Mouse (Mus musculus) T-helper 1 cell (primary cell): ENCODE results near the gene Zfp870.
"Not testable (repeated sequence)": the region's sequence is repeated elsewhere in the genome, so short reads cannot be mapped to it uniquely, and the experiment has no call there.

Source experiments
- in situ Hi-C: fragments of 300-600 bp; cut with MboI, MseI; formaldehyde crosslinking; loops from one replicate; pipeline ENCODE4 v1.15.1; 2025; ENCODE audit warnings: high pct_unique_total_duplicates

Gene Zfp870

GRCm38 (mm10) chr17:32871483-32871882, 20.0 kb downstream of the Zfp870 start:
- in situ Hi-C loops: no loop called here

DNA sequence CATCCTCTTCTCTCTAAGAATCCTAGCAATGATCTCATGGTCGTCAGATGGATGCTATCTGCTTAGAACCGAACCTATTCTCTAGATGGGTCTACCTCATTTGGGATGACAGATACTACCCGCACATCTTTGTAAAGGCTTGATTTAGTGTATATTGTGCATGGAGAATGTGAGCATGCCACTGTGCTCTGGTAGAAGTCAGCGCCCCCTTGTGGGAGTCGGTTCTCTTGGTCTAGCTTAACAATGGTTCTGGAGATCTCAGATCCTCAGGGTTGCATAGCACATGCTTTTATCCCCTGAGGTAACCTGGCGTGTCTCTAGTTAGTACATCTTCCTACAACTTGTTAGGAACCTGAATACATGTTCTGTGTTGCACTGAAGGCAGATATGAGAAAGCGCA, 24.2 kb downstream of the Zfp870 start:
- in situ Hi-C loops: loop anchor here (10.0 kb wide), 1 partner anchor 432 kb away; no protein-coding TSS in a partner anchor

GRCm38 (mm10) chr17:32856713-32857112, 34.7 kb downstream of the Zfp870 start:
- in situ Hi-C loops: not testable (repeated sequence)

GRCm38 (mm10) chr17:32851581-32851980, 39.9 kb downstream of the Zfp870 start:
- in situ Hi-C loops: no loop called here

DNA sequence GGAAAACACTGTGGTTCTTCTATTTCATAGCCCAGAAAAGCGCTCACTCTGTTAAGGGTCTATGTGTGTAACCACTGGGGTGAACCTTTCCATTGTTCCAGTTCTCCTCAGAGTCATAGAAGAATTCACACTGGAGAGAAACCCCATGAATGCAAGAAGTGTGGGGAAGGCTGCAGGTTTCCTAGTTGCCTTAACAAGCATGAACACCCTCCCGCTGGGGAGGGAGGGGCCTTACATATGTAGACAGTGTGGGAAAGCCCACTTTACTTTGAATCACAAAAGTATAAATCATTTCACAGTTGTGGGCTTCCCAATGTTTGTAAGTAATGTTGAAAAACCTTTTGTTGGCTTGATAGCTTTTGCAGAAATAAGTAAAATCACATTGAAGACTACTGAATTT, 50.1 kb downstream of the Zfp870 start:
- in situ Hi-C loops: loop anchor here (10.0 kb wide), 1 partner anchor 1443 kb away; the partner anchor contains the start of gene H2-Aa

- in situ Hi-C loops: no loop called here
These were observed 52.2 kb downstream of the Zfp870 start for GRCm38 (mm10) chr17:32839083-32839802.

GRCm38 (mm10) chr17:32830418-32830782, 61.0 kb downstream of the Zfp870 start:
- in situ Hi-C loops: no loop called here

DNA sequence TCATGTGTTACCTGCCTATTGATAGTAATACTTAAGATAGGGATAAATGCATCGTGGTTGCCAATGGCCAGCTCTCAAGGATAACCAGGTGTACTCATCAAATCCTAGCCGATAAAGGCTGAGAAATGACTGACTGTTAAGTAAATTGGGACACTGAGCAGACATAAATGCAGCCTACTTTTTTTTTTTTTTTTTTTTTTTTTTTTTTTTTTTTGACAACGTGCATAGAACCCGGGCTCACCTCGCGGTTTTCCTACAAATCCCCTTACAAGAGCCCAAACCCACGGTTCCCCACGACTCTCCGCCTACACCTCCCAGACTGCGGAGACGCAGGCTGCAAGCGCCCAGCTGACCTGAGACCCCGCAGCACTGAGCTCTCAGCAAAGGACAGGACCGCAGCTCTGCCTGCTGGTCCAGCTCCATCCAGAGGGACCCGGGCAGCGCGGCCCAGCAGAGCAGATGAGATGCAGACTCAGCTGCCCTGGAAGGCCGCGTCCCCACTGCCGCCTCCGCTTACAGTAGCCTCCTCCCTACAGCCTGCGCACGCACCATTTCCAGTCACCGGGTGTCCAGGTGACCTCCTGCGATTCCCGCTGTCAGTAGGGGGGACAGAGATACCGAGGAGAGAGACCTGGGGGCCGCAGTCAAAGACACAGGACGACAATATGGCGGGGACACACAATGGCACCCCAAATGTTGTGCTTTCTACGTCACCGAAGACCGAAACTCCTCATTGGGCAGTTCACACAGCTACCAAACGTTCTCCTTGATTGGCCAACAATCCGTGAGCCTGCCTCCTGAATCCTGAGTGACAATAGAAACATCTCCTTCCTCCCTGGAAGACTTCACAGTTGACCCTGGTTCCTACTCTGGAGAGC, 61.7 kb downstream of the Zfp870 start, which contains the start of gene Zfp799:
TSS of gene Zfp799 (minus strand) at position 722 of the 878 bp plus-strand sequence.
- in situ Hi-C loops: no loop called here
